Mouse (Mus musculus) lung, adult 2 months (tissue): Measurements from ENCODE around the gene Bpifb3. TPM values are rescaled to one million over a fixed set of nuclear protein-coding genes. Genes with fewer than 3 reads are reported as not detected.
A peak's percentile ranks its signal among the peaks of the same experiment; 100 is the strongest.

Experiments used
- DNase-seq: peaks from one replicate; pipeline ENCODE4 v3.0.0; 2022
- H3K4me1 ChIP-seq: fragments of 200-500 bp; 2 replicates; pipeline ENCODE4 v1.6.1; 2011; ENCODE audit warnings: low read length; ENCODE audit not compliant: control insufficient read depth, insufficient read depth
- H3K4me3 ChIP-seq: fragments of 200-500 bp; replicated peaks from 2 replicates; pipeline ENCODE3; 2011; ENCODE audit warnings: low read depth, mild to moderate bottlenecking, control low read depth, low read length; ENCODE audit errors: extremely low read depth
- CTCF ChIP-seq: fragments of 200-500 bp; IDR thresholded peaks from 2 replicates; pipeline ENCODE4 v1.5.1; 2011; ENCODE audit warnings: mild to moderate bottlenecking, low read length, control low read depth; ENCODE audit not compliant: insufficient read depth
- POLR2A ChIP-seq: fragments of 200-500 bp; IDR thresholded peaks from 2 replicates; pipeline ENCODE4 v1.6.1; 2011; ENCODE audit warnings: low read depth, mild to moderate bottlenecking, control low read depth, low read length, borderline replicate concordance; ENCODE audit errors: extremely low read depth
- WGBS: fragments of 180-500 bp; shearing (Covaris S2); methylation state at CpG from one replicate; pipeline ENCODE4 v1.1.7; 2018; 5-methylcytosine and 5-hydroxymethylcytosine counted together
- polyA plus RNA-seq: library from polyadenylated mRNA; depleted of rRNA; stranded (reverse); fragments of >200 nt; gene quantifications from 2 replicates; pipeline ENCODE4 v1.2.3, GENCODE M21; 2012; rRNA removed

Bpifb3 gene
- polyA plus RNA-seq, 1 experiment = not detected

DNA sequence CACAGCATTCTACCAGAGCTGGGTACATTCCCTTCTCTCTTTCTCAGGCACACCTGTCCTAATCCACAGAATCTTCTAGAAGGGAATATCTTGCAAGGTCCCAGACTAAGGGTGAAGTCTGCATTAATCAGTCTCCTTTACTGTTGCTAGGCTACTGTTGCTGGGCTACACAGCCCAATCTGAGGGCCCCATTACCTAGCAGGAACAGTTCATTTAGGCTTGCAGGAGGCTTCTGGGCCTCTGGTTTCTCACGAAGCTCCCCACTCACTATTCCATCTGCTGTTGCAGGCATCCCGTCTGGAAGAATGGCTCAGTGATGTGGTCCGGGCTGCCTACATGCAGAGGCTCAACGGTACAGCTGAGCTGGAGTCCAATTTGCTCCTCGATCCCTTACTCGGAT lies 13.1 kb downstream of the Bpifb3 start:
- Histone ChIP-seq H3K4me1 (no peaks in the 10 kb centered on the region), H3K4me3 (no peak overlapping the region)
- TF ChIP-seq POLR2A = no peak
- no peak for TF ChIP-seq CTCF
- DNase-seq = no peak
- 78% methylated on average over 6 of the region's 6 CpGs for WGBS

DNA sequence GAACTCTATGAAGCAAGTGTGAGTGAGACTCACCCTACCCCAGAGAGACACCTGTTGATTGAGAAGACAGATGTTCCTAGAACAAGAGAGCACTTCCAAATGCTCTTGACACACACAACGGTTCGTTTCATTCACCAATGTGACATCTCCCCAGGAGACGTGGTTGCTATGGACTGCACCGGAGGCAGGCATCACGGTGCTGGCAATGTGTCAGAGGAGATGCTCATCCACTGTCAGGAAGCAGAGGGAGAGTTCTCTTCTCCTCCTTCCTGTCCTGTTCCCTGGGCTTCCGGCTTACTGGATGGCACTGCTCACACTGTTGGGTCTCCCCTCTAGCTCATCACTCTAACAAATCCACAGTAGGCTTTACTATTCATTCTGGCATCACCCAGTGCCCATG lies 15.3 kb downstream of the Bpifb3 start:
- H3K4me3 ChIP-seq = no peak overlapping the region
- TF ChIP-seq POLR2A (no peak), CTCF (no peak)
- DNase-seq = no peak
- H3K4me1 ChIP-seq = no peaks in the 10 kb centered on the region
- 63% methylated on average over 6 of the region's 6 CpGs for WGBS

DNA sequence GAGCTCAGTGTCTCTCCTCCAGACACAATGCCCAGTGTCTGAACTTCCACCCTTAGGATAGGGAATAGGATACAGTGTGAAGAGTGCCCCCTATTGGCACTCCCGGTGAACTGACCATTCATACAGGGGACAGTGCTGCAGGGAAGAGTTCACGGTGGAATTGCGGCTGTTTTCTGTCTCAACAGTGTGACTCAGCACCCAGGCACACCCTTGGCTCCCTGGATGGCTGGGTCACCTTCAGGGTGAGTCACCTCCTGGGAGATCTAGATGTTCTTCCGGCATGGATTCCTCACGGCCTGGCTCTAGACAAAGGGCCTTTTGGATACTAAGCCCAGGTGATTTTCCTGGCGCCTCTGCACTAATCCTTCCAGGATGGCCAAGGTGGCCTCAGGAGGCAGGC lies 17.3 kb downstream of the Bpifb3 start:
- H3K4me3 ChIP-seq = no peak overlapping the region
- WGBS = 90% methylated on average over 6 of the region's 6 CpGs
- H3K4me1 ChIP-seq = no peaks in the 10 kb centered on the region
- DNase-seq = no peak
- TF ChIP-seq POLR2A (no peak), CTCF (no peak)

DNA sequence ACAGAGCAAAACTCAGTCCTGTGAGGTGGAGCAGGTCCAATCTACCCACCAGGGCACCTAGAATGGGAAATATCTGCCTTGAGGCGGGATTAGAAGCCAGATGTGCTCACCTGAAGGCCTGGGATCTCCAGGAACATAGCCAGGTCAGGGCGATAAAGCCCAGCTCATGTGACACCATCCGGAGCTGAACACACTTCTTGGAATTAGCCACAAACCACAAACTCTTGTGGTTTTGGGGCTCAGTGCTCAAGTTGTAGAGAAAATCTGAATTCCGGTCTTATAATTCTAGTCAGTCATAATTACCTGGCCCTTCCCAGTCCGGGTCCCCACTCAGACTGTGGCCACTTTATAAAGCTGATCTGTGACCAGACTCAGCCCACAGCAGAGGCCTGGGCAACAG lies 19.8 kb downstream of the Bpifb3 start, which contains the start of gene Bpifb4:
Gene Bpifb4 (plus strand): TSS at position 370 of the 400 bp plus-strand sequence.
- Histone ChIP-seq H3K4me3 (no peak within 1 kb of the TSS), H3K4me1 (no peaks in the 10 kb centered on the region)
- DNase-seq = no peak
- WGBS = 64% methylated on average over 5 of the region's 5 CpGs
- TF ChIP-seq POLR2A (no peak), CTCF (no peak)

DNA sequence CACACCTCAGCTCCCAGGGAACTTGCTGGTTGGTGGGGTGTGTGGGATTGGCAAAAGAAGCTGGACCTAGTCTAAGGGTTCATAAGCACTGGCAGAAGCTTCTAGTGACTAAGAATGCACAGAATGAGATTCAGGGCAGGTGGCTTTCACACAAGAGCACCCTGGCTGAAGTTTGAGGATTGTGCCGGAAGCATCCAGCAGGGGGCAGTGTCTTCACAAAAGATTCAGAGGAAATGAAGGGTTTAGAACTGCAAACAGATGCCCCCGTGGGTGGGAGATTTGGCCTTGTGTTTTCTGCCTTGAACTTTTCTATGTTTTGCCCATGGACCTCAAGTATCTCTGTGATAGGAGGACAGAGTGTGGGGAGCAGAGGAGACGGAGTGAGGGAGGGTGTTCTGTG lies 25.5 kb downstream of the Bpifb3 start:
- WGBS = 35% methylated on average over 3 of the region's 3 CpGs
- H3K4me1 ChIP-seq = no peaks in the 10 kb centered on the region
- TF ChIP-seq POLR2A (no peak), CTCF (peak; percentile 70)
- peak; percentile 33 for DNase-seq
- H3K4me3 ChIP-seq = no peak overlapping the region

DNA sequence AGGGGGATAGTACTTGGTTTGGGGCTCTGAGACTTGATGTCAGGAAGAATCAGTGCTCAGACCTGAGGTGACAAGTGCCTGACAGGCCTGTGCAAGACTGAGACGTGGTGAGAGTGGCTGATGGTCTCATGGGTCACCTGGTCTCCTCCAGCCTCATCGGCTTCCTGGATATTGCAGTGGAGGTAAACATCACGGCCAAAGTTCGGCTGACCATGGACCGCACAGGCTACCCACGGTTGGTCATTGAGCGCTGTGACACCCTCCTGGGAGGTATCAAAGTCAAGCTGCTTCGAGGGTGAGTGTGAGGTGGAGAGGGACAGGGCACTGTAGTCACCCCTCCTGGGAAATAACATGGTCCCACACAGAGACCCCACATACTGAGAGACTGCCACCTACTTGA lies 26.5 kb downstream of the Bpifb3 start:
- TF ChIP-seq CTCF = no peak
- no peak for TF ChIP-seq POLR2A
- Histone ChIP-seq H3K4me3 (no peak overlapping the region), H3K4me1 (no peaks in the 10 kb centered on the region)
- no peak for DNase-seq
- 76% methylated on average over 8 of the region's 8 CpGs for WGBS

DNA sequence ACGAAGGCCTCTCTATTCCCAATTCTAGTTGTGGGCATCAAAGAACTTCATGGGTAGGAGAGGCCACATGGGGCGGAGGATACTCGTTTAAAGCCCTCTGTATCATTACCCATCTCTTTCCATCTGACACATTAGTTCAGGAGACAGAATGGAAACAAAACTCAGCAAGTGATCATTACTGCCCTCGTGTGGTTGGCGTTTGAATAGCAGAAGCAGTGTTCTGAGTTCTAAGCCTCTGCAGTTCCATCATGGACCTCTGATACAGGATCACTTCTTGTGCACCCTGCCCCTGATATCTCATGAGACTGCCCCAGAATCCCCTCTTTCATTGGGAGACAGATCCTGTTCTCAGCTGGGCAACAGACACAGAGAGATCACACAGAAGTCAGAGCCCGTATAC lies 34.9 kb downstream of the Bpifb3 start:
- TF ChIP-seq POLR2A (no peak), CTCF (peak; percentile 43; the same call in 1 of the 2 replicates)
- DNase-seq = peak; percentile 51
- 28% methylated on average over 6 of the region's 6 CpGs for WGBS
- Histone ChIP-seq H3K4me1 (no peaks in the 10 kb centered on the region), H3K4me3 (no peak overlapping the region)

DNA sequence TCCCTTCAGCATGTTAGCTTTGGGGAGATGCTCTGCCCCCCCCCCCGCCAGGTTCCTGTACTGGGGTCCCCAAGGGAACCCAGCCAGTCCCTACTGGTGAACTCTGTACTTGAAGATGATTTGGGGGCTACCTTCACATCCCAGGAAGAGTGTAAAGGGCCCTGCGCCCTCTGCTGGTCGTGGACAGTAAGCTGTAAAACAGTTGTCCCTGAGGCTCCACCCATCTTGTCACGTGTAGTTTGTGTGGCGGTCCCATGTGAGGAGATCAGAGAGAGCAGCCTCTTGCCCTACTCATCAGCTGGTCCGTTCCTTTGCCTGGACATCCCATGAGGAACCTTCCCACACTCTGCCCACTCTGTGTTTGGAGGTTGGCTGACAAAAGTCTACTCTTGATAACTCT lies 35.8 kb downstream of the Bpifb3 start:
- 7% methylated on average over 6 of the region's 6 CpGs for WGBS
- no peak overlapping the region for H3K4me3 ChIP-seq
- DNase-seq = peak; percentile 14
- TF ChIP-seq CTCF (peak; percentile 56), POLR2A (no peak)
- H3K4me1 ChIP-seq = no peaks in the 10 kb centered on the region

DNA sequence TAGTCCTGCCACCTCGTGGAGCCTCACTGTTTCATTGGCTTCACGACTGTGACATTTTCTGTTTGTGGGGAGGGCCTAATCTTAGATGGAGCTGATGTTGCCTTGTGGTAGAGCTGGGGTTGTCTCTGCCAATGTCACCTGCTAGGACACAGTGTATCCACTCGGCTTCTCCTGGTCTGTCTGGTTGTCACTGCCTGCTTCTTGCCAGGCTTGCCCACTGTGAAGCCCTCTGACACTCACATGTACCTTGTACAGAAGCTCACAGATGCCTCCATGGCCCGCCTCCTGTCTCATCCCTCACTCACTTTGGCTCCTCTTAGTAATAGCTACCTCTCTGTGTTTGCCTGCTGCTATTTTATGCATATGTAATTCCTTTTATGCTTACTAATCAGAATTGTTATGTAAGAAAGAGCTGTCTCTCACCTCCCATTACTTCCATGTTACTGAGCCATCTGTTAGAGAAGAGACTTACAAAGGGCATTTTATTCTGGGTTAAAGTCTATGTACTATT lies 44.8 kb downstream of the Bpifb3 start:
- no peak for DNase-seq
- no peaks in the 10 kb centered on the region for H3K4me1 ChIP-seq
- 58% methylated on average over 4 of the region's 4 CpGs for WGBS
- no peak for TF ChIP-seq POLR2A
- TF ChIP-seq CTCF = no peak
- no peak overlapping the region for H3K4me3 ChIP-seq

DNA sequence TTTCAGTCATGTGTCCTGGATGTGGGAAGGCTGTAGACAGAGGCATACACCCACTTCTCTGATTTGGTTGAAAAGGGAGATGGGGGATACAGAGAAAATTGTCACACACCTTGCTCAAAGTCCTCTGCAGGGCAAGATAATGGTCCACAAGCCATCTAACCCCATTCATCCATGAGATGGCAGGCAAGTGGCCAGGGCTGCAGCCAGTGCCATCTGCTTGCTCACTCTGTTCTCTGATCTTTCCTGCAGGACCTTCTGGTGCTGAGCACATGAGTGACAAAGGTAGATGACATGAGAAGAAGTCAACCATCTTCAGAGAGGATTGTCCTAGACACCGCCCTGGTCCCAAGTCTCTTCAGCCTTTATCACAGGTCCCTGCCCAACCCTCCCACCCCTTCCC lies 45.3 kb downstream of the Bpifb3 start:
- H3K4me3 ChIP-seq = no peak overlapping the region
- no peak for DNase-seq
- H3K4me1 ChIP-seq = no peaks in the 10 kb centered on the region
- no peak for TF ChIP-seq CTCF
- TF ChIP-seq POLR2A = no peak
- 77% methylated on average over 1 of the region's 1 CpGs for WGBS

DNA sequence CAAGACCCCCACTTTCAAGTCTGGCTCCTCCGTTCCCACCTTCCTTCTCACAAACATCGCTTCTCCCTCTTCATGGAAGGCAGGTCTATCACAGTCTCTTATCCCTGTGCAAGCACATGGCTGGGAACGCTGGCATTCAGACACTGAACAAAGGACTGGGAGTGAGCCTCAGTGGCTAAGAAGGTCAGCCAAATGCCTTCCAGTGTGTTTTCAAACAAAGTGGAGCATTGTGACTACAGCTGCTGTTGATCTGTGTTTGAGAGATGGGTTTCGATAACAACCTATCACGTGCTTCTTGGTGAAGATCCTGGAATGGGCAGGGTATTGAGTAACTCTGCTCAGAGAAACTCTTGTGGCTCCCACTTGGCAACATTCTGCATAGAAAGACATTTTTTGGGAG lies 52.2 kb downstream of the Bpifb3 start:
- no peak for DNase-seq
- WGBS = 72% methylated on average over 5 of the region's 5 CpGs
- TF ChIP-seq POLR2A = no peak
- no peak for TF ChIP-seq CTCF
- no peaks in the 10 kb centered on the region for H3K4me1 ChIP-seq
- H3K4me3 ChIP-seq = no peak overlapping the region

DNA sequence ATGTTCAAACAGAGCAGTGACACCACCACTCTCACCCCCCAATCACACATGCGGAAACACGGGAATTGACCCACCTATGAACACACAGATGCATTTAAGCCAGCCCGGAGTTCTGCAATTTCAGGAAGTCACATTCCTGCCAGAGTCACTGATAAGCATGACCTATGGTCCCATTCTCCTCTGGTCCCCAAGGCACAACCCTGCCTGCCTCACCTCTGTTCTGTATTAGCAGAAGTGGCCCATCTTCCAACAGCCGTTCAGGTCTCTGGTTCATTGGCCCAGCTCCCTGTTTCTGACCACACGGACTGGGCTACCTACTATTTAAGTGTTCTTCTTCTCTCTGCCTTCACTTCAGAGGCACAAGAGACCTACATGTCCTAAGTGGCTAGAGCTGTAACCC lies 56.6 kb downstream of the Bpifb3 start, which contains the start of gene Bpifa6:
Gene Bpifa6 (plus strand): TSS at position 364 of the 400 bp plus-strand sequence.
- no peak for DNase-seq
- Histone ChIP-seq H3K4me3 (no peak within 1 kb of the TSS), H3K4me1 (no peaks in the 10 kb centered on the region)
- no peak for TF ChIP-seq POLR2A
- TF ChIP-seq CTCF = no peak
- WGBS = 53% methylated on average over 5 of the region's 5 CpGs

Other genes starting within 250 kb of the Bpifb3 start
- 0.09 and 0.12 TPM in 2 replicates for gene Dnmt3c, start 221.6 kb upstream of the Bpifb3 start, polyA plus RNA-seq
- gene Mapre1, start 177.0 kb upstream of the Bpifb3 start, polyA plus RNA-seq = 7.4 and 11.5 TPM in 2 replicates
- 0.19 and 0.33 TPM in 2 replicates for gene Efcab8, start 138.3 kb upstream of the Bpifb3 start, polyA plus RNA-seq
- not detected in 2 replicates for gene Sun5, start 47.1 kb upstream of the Bpifb3 start, polyA plus RNA-seq
- gene Bpifb2, start 43.2 kb upstream of the Bpifb3 start, polyA plus RNA-seq = not detected in 2 replicates
- not detected in 2 replicates for gene Bpifb6, start 17.8 kb upstream of the Bpifb3 start, polyA plus RNA-seq
- gene Bpifb4, start 20.0 kb downstream of the Bpifb3 start, polyA plus RNA-seq = not detected in 2 replicates
- not detected in 2 replicates for gene Bpifa6, start 56.7 kb downstream of the Bpifb3 start, polyA plus RNA-seq
- gene Bpifa2, start 90.0 kb downstream of the Bpifb3 start, polyA plus RNA-seq = not detected in 2 replicates
- gene Bpifa3, start 212.1 kb downstream of the Bpifb3 start, polyA plus RNA-seq = not detected in 2 replicates
- gene Bpifa1, start 224.7 kb downstream of the Bpifb3 start, polyA plus RNA-seq = 295 and 710 TPM in 2 replicates
- gene Bpifa5, start 244.4 kb downstream of the Bpifb3 start, polyA plus RNA-seq = 4.3 TPM in 1 of 2 replicates, not detected in the other